Mouse (Mus musculus) urinary bladder, postnatal 36 days (tissue): ENCODE measurements around the gene Mageb16.

Source experiments
- DNase-seq, 2 experiments: peaks; one replicate each; pipeline ENCODE4 v3.0.0; 2022; ENCODE audit warnings: low spot score in 2 of 2, mixed read lengths in 1 of 2

Gene Mageb16

GRCm38 (mm10) chrX:79671411-79671810 lies at the start of gene Mageb16:
Gene Mageb16 (minus strand): TSS chrX:79671435.
- no peak for DNase-seq

- peak; percentile 1 to 10 for DNase-seq
Observed at GRCm38 (mm10) chrX:79651091-79651490, 20.1 kb downstream of the Mageb16 start.

GRCm38 (mm10) chrX:79635396-79635795 lies 35.8 kb downstream of the Mageb16 start:
- DNase-seq = no peak

- no peak for DNase-seq
Observed at GRCm38 (mm10) chrX:79606462-79606861, 64.8 kb downstream of the Mageb16 start.
